Mouse (Mus musculus): ENCODE measurements at regions not wholly inside any gene's neighbourhood (a gene's known extent, or its start where the extent isn't known, plus 50 kb on each side); places are given as distances from the start of the nearest gene placed in this dataset.

GRCm38 (mm10) chr9:81726542-81726941, 92.9 kb upstream of the Htr1b start:
- DNase-seq, result peak; percentile 32 to 61

- no peak for DNase-seq
Measured at GRCm38 (mm10) chr9:81720103-81720502, 86.5 kb upstream of the Htr1b start.

- DNase-seq, result no peak
Measured at GRCm38 (mm10) chr9:81716980-81717868, 83.6 kb upstream of the Htr1b start.

- no peak for DNase-seq
Measured at GRCm38 (mm10) chr9:81691351-81691750, 57.7 kb upstream of the Htr1b start.

- no peak for DNase-seq
Measured at GRCm38 (mm10) chr9:81689744-81690143, 56.1 kb upstream of the Htr1b start.

All from kidney, postnatal 25 days (tissue).